Mouse (Mus musculus) thymus, postnatal 0 days (tissue): Measurements from ENCODE around the gene Amy2a1. TPM values are rescaled to one million over a fixed set of nuclear protein-coding genes. Genes with fewer than 3 reads are reported as not detected.
"Not testable (repeated sequence)": the region's sequence is repeated elsewhere in the genome, so short reads cannot be mapped to it uniquely, and the experiment has no call there.

Source experiments
- DNase-seq: peaks from one replicate; pipeline ENCODE4 v3.0.0-alpha.2; 2015; ENCODE audit warnings: low spot score
- polyA plus RNA-seq: library from polyadenylated mRNA; unstranded; fragments of >200 nt; fragmentation: Nextera tagmentation; extraction: Ambion mirVana; gene quantifications from 2 replicates; pipeline ENCODE4 v1.2.1, GENCODE M21; 2015

The Amy2a1 gene
- not detected in 2 replicates for polyA plus RNA-seq

DNA sequence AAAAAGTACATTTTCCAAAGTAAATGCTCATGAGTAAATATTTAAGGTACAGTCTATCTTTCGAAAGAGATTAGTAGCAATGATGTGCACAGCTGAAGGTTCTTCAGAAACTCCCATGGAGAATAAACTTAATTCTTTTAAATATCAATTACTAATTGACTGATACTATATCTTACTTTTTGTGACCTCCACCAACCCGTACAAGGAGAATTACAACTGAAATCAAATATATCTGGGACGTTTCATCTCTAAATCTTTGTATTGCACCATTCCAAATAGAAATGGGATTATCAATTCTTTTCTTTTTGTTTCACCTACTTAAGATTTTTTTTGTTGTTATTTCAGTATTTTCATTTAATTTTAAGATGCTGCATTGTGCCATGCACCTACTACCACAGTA lies at the start of gene Amy2a1:
TSS of gene Amy2a1 (minus strand) at position 101 of the 400 bp plus-strand sequence.
- DNase-seq, result not testable (repeated sequence)

GRCm38 (mm10) chr3:113574578-113574977 lies 42.4 kb upstream of the Amy2a1 start:
- DNase-seq, result no peak

DNA sequence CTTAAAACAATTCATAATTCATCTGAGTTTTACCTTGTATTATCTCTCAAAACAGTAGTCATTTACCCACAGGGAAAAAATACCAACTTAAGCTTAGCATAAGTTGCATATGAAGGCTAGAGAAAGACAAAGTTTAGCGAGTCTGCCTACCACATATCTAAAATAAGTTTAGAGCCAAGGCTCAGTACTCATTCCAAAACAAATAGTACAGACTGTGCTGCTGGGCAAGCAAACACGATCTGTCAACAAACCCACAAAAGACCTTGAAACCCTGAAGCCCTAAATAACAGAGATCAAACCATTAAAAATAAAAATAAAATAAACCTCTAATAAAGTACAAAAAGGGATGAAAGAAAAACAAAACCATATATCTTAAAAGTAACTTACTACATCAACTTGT lies 41.9 kb upstream of the Amy2a1 start:
- DNase-seq, result no peak

DNA sequence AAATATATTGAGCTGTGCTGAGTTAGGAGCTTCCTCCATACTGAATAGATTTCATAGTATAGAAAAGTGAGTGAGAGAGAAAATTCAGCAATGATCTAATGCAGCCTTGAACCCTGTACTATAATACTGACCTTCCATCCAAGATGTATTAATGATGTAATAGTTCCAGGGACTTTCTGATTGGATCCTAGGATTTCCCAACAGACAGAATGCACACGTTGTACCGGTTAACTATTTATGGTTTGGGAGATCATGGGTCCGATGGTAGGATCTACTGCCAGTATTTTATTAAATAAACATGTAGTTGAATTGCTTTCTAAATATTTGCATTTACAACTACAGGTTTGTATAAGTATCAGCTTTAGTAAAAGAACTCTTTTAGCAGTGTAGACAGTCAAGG lies 39.9 kb upstream of the Amy2a1 start:
- DNase-seq, result no peak

- DNase-seq, result no peak
Observed at GRCm38 (mm10) chr3:113539692-113540091, 7.5 kb upstream of the Amy2a1 start.

Other genes starting within 250 kb of the Amy2a1 start
- not detected in 2 replicates for gene Amy2a4, start 241.0 kb downstream of the Amy2a1 start, polyA plus RNA-seq
- not detected in 2 replicates for gene Amy2a3, start 208.4 kb downstream of the Amy2a1 start, polyA plus RNA-seq
- gene Amy2a2, start 175.8 kb downstream of the Amy2a1 start, polyA plus RNA-seq, result not detected in 2 replicates
- gene Amy1, start 74.3 kb upstream of the Amy2a1 start, polyA plus RNA-seq, result 0.53 and 0.76 TPM in 2 replicates
- 56.9 and 57.0 TPM in 2 replicates for gene Rnpc3, start 97.7 kb upstream of the Amy2a1 start, polyA plus RNA-seq